Mouse (Mus musculus) c-Kit-positive CD71-positive TER-119-negative erythroid progenitor cells, embryonic 14.5 days (primary cell): ENCODE data around the gene Il15ra.
A peak's percentile ranks its signal among the peaks of the same experiment; 100 is the strongest.

Source experiments
- DNase-seq: peaks from one replicate; pipeline ENCODE4 v3.0.0-alpha.2; 2013; ENCODE audit warnings: low read depth

The Il15ra gene

GRCm38 (mm10) chr2:11778087-11778823, 73.2 kb downstream of the Il15ra start:
- DNase-seq, result peak; percentile 84
